Mouse (Mus musculus): ENCODE measurements around the gene Acp7.

The Acp7 gene

GRCm38 (mm10) chr7:28575597-28575996 is 55.5 kb downstream of the Acp7 start:
- no peak for DNase-seq (ENCODE audit: low spot score)

GRCm38 (mm10) chr7:28573236-28573635 is 57.9 kb downstream of the Acp7 start:
- no peak for DNase-seq (ENCODE audit: low spot score)

DNA sequence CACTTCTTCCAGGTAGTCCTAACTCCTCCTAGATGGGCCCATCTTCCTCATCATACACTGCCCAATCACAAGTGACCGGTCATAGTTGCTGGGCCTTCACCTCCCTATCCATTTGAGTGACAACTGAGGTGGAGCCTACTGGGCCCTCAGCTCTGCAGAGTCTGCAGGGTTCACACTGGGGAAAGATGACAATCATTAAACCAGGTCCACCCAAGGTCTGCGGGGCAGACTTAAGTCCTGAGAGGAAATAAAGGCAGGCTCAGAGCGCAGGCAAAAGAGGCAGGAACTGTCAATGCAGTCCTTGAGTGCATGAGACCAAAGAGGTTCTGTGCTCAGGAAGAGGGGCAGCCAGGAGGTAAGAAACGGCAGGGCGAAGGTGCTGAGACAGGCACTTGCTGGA is 58.4 kb downstream of the Acp7 start:
- DNase-seq (ENCODE audit: low spot score), result no peak

DNA sequence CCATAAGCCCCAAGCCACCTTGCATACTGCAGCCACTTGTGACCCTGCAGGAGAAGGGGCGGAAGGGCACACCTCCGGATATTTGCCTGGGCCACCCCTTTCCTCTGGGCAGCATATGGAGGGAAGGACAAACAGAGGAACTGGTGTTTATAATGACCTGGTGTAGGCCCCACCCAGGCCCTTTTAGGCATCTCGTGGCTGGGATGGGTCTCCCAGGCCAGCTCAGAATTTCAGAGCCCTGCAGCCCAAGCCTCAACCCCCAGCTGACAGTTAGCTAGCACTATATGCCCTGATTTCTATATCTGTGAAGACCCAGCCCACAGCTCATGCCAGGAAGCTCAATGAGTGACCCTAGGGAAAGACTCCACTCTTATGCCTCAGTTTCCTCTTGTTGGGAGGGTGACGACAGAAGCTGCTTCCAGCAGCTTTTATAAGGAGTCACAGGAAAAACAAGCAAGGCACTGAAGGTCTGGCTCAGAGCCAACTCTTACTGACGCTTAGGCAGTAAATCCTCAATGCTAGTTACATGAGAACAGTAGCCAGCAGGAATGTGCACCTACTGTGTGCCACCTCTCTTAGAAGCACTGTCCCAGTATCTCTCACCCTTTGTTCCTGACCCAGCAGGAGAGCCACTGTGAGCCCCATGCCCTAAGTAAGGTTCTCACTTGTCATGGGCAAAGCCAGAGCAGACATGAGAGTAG is 60.0 kb downstream of the Acp7 start:
- no peak for DNase-seq (ENCODE audit: low spot score)

DNA sequence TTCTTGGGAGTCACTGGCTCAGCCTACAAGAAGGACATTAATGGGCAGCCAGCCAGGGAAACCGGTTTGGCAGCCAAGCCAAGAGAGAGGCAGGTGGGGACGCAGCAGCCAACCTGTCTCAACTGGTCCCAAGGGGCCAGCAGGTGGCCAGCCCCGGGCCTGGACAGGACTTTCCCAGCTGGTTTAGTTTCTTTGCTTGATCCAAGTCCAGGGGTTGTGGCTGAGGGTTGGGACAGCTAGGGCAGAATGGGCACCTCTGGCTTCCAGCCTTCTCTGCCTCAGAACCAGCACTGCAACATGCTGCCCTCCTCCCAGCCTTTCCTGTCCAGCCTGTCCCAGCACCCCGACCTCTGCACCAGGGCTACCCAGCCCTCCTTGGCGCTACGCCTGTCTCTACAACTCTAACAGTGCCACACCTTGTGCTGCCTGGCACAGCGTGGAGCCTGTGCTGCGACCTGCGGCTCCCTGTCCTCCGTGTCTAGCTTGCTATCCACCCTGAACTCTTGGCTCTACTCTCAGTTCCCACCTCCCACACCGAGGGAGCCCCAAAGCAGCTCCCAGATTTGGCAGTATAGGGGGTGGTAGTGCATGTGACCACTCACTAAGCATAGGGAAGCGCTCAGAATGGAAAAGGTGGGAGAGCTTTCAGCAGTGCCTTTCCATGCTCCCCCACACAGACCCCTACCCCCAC is 60.7 kb downstream of the Acp7 start:
- no peak for DNase-seq (ENCODE audit: low spot score)

- DNase-seq (ENCODE audit: low spot score), result peak; percentile 46
Measured at GRCm38 (mm10) chr7:28568253-28568652, 62.9 kb downstream of the Acp7 start.

GRCm38 (mm10) chr7:28567539-28567938 is 63.6 kb downstream of the Acp7 start:
- no peak for DNase-seq (ENCODE audit: low spot score)

DNA sequence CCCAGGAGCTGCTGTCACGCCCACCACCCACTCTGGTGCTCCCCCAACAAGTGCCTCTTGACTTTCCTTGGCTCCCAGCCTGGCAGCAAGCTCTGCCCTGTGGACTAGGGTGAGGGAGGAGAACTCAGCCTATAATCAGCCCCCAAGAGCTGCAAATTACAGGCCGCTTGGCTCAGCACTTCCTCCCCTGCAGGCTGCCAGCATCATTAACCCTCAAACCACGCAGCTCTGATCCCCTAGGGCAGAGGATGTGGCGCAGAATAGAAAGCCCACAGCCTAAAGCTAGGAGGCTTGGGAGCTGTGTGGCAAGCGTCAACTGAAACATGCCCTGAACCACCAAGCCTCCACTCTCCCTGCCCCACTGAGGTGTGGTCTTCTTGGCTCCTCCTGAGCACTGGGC is 65.7 kb downstream of the Acp7 start:
- no peak for DNase-seq (ENCODE audit: low spot score)

DNA sequence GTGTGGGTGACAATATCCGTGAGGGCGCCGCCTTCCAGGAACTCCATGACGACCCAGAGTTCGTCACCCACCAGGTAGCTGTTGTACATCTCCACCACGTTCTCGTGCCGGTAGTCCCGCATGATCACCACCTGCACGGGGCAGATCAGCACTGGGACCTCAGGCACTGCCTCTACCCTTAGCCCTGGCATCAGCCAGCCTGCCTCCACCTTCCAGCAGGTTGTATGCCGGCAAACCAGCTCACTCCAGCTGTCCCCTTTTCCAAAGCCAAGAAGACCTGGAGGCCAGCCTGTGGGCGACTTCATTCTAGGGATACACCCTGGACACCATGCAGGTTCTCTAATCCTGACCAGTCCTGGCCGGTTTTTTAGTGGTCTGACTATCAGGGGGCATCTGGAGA is 68.2 kb downstream of the Acp7 start:
- no peak for DNase-seq (ENCODE audit: low spot score)

DNA sequence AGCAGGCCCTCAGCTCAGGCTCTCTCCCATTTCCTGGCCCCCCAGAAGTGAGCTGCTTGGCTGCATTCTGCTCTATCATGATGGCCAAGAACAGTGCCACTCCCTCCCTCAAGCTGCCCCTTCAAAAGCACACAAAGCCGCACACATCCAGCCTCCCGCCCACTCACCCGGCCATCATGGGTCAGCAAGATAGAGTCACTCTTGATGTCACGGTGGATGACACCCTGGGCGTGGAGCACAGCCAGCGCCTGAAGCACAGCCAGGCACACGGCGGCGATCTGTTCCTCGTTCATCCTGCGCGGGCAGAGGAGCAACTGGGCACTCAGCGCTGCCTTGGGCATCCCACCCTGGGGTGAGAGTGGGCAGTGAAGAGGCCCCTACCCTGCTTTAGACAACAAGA is 68.8 kb downstream of the Acp7 start:
- no peak for DNase-seq (ENCODE audit: low spot score)

DNA sequence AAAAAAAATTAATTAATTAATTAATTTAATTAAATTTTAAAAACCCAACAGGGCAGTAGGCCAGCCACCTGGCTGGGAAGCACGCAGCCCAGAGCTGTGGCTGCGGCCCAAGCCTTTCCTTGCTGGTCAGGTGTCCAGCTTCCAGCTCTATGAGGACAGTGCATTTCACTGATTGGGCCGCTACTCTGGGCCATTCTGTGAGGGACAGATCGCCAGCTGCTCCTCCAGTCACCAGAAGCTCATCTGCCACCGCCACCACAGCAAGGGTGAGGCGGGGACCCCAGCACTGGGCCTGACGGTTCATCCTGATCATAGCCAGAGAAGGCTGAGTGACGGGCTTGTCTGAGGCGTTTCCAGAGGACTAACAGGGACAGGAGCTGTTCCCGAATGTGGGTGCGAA is 69.2 kb downstream of the Acp7 start:
- no peak for DNase-seq (ENCODE audit: low spot score)

DNA sequence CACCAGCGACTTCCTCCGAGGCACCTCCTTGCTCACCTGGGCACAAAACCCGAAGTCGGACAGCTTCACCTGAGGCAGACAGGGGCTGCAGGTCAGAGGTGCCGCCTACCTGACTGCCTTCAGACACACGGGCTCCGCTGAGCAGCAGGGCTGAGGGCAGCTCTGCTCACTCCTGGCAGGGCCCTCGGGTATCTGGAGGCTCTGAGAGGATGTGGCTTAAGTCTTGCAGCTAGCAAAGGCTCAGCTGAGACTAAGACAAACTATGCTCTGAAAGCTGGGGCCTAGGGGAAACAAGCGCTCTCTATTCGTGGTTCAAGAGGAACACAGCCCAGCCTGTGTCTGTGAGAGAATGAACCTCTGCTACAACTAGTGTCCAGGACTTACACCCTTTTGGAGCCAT is 70.3 kb downstream of the Acp7 start:
- DNase-seq (ENCODE audit: low spot score), result no peak

DNA sequence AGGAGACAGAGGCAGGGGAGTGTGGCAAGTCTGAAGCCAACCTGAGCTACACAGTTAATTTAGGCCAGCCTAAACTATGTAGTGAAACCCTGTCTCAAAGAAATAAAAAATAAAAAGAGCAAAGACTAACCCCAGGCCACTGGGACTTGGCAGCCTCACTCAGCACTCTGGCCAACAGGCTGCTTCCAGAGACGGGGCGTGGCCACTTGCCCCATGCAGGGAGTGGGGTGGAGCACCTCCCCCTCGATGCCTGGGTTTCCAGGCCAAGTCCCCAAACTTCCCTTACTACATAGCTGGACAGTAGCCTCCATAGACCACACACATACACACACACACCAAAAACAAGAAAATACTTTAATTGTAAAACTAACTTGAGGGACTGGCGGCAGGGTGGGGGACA is 72.6 kb downstream of the Acp7 start:
- no peak for DNase-seq (ENCODE audit: low spot score)

DNA sequence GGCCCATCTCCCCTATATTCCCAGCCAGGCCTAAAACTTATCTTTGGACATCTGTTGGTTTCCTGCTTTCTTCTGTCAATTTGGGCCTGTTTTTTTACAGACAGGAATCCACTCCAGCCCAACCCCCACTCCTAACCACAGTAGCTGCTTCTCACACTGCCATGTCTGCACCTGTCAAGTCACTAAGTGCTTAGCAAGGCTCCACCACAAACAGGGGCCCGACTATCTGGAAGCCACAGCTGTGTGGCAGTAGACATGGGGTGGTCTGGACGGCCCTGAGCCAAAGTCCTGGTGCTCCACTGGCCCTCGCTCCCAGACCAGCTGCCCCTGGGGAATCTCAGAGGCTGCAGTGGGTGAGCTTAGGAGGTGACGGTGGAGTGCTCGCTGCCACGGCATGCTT is 73.4 kb downstream of the Acp7 start:
- DNase-seq (ENCODE audit: low spot score), result no peak
